9 mouse cellular contexts compared by ENCODE assay signal in genomic region chr10:80227877-80228775, GRCm38 (mm10). TPM values are rescaled to one million over a fixed set of nuclear protein-coding genes. Genes with fewer than 3 reads are reported as not detected.
DNase-seq lines count a peak whose midpoint lies in the region; ATAC-seq and TF ChIP-seq lines count a peak whose summit lies in the region.
"Had no signal": no experiment of that assay in that cellular context is flagged by ENCODE, and none has a peak within 500 bp of the region (broad histone marks: within the 10 kb centered on the region; RNA-seq: fewer than 3 reads in every experiment).

No protein-coding gene starts in this region.

- TF ChIP-seq EP300 in heart, adult 2 months (IDR thresholded peaks at IDR 0.05; ENCODE audit: insufficient read depth, low read depth, low read length) = no peak

- H3K4me3 ChIP-seq in hindbrain, embryonic 10.5 days = peak overlapping the region; percentile 88
- H3K4me3 ChIP-seq in limb, embryonic 13.5 days = peak overlapping the region; percentile 87
- H3K4me3 ChIP-seq in olfactory bulb, adult 2 months (ENCODE audit: insufficient read depth, low read depth, low read length) = no peak overlapping the region; the same call in 1 of the 2 replicates
- H3K4me3 ChIP-seq in heart, adult 2 months = no peak overlapping the region

- ATAC-seq in limb, embryonic 13.5 days (ENCODE audit: low FRiP score, low read depth) = no peak

- H3K36me3 ChIP-seq in hindbrain, embryonic 10.5 days = peaks cover 47% of the 10 kb centered on the region
- H3K36me3 ChIP-seq in limb, embryonic 13.5 days = peaks cover 45% of the 10 kb centered on the region
- no peaks in the 10 kb centered on the region for H3K36me3 ChIP-seq in heart, adult 2 months (ENCODE audit: control insufficient read depth, insufficient read depth, low read length)

- peaks cover 75% of the 10 kb centered on the region for H3K4me1 ChIP-seq in hindbrain, embryonic 10.5 days (replicated peaks)
- peaks cover 57% of the 10 kb centered on the region for H3K4me1 ChIP-seq in limb, embryonic 13.5 days
- H3K4me1 ChIP-seq in olfactory bulb, adult 2 months (ENCODE audit: control insufficient read depth, insufficient read depth, low read length) = peaks cover 27% of the 10 kb centered on the region
- no peaks in the 10 kb centered on the region; the same call in 1 of the 2 replicates for H3K4me1 ChIP-seq in heart, adult 2 months (ENCODE audit: control insufficient read depth, insufficient read depth, low read length)

- DNase-seq in gastrocnemius, adult 8-10 months (ENCODE audit: low spot score in 2 of 2) = peak; percentile 36 to 45
- no peak for DNase-seq in gastrocnemius, postnatal 36 days
- peak; percentile 32 for DNase-seq in Muller cell, postnatal 12 days (ENCODE audit: inconsistent ontology term)
- no peak for DNase-seq in hindbrain, embryonic 10.5 days (ENCODE audit: low spot score)
- no peak for DNase-seq in retina, embryonic 14.5 days (ENCODE audit: low spot score)
- DNase-seq in heart, adult 2 months = no peak

- peak overlapping the region; percentile 94 for H3K9ac ChIP-seq in limb, embryonic 13.5 days
- no peak overlapping the region for H3K9ac ChIP-seq in heart, adult 2 months (ENCODE audit: low read depth, low read length)

- H3K27me3 ChIP-seq in hindbrain, embryonic 10.5 days (ENCODE audit: insufficient read depth, poor library complexity, severe bottlenecking) = no peaks in the 10 kb centered on the region
- no peaks in the 10 kb centered on the region for H3K27me3 ChIP-seq in limb, embryonic 13.5 days
- H3K27me3 ChIP-seq in heart, adult 2 months (ENCODE audit: control insufficient read depth, insufficient read depth, low read length) = no peaks in the 10 kb centered on the region

- H3K79me2 ChIP-seq in heart, adult 2 months (replicated peaks; ENCODE audit: control insufficient read depth, insufficient read depth, low read length) = no peaks in the 10 kb centered on the region

- H3K27ac ChIP-seq in hindbrain, embryonic 10.5 days = peak overlapping the region; percentile 99
- peak overlapping the region; percentile 95 for H3K27ac ChIP-seq in limb, embryonic 13.5 days
- peak overlapping the region; percentile 29; the same call in 1 of the 2 replicates for H3K27ac ChIP-seq in olfactory bulb, adult 2 months (ENCODE audit: insufficient read depth, low read depth, low read length)
- H3K27ac ChIP-seq in heart, adult 2 months = no peak overlapping the region

- intact Hi-C loops in gastrocnemius, postnatal 36 days (cut with DNase I) = no loop called here
- intact Hi-C loops in heart, adult 2 months (cut with DNase I) = loop anchor here (2.0 to 5.0 kb wide), 3 partner anchors 21 to 51 kb away; partner anchors contain the start of genes Efna2 and Ndufs7

- WGBS in hindbrain, embryonic 10.5 days = 75% methylated on average over 15 of the region's 15 CpGs
- 48% methylated on average over 15 of the region's 15 CpGs for WGBS in limb, embryonic 13.5 days
- WGBS in olfactory bulb, adult 2 months = 24% methylated on average over 15 of the region's 15 CpGs
- WGBS in heart, adult 2 months = 45% methylated on average over 15 of the region's 15 CpGs

- H3K9me3 ChIP-seq in hindbrain, embryonic 10.5 days = no peaks in the 10 kb centered on the region
- H3K9me3 ChIP-seq in limb, embryonic 13.5 days = no peaks in the 10 kb centered on the region

- no peak for TF ChIP-seq POLR2A in olfactory bulb, adult 2 months (IDR thresholded peaks at IDR 0.05; ENCODE audit: insufficient read depth, low read depth, low read length)
- no peak for TF ChIP-seq POLR2A in heart, adult 2 months (IDR thresholded peaks at IDR 0.05; ENCODE audit: insufficient read depth, low read depth, low read length)

- peak overlapping the region; percentile 93 for H3K4me2 ChIP-seq in limb, embryonic 13.5 days (replicated peaks)

- TF ChIP-seq CTCF in olfactory bulb, adult 2 months (IDR thresholded peaks at IDR 0.05; ENCODE audit: insufficient read depth, low read depth, low read length) = no peak
- no peak for TF ChIP-seq CTCF in heart, adult 2 months (IDR thresholded peaks at IDR 0.05)

RNA-seq across cellular contexts. Expression of gene Mum1, which starts 1.9 kb away (rescaled TPM):
- total RNA-seq in gastrocnemius, adult 8-10 months (2022) = 10 to 100 TPM; 12.7 to 16.9 (median 15.2) TPM
- 10 to 100 TPM; 12.3 to 14.3 TPM for total RNA-seq in gastrocnemius, postnatal 36 days (2021)
- polyA plus RNA-seq in hindbrain, embryonic 10.5 days (2016; fragmentation: Nextera tagmentation; extraction: Ambion mirVana) = 63.6 and 102 TPM in 2 replicates
- 94.7 and 96.9 TPM in 2 replicates for polyA plus RNA-seq in limb, embryonic 13.5 days (2015; fragmentation: Nextera tagmentation; extraction: Ambion mirVana)
- polyA plus RNA-seq in olfactory bulb, adult 2 months (2012; ENCODE audit: insufficient read depth, insufficient read length, low replicate concordance, missing spikeins) = not detected in 2 replicates
- 10 to 100 TPM; 11.1 to 11.8 TPM for total RNA-seq in heart, adult 2 months (2021)
- 18.0 and 19.4 TPM in 2 replicates for polyA plus RNA-seq in heart, adult 2 months (2012; rRNA removed)

RNA-seq across cellular contexts. Expression of gene Ndufs7, which starts 20.8 kb away (rescaled TPM):
- total RNA-seq in gastrocnemius, adult 8-10 months (2022) = 100 to 1,000 TPM; 576 to 623 (median 605) TPM
- 100 to 1,000 TPM; 516 to 553 TPM for total RNA-seq in gastrocnemius, postnatal 36 days (2021)
- polyA plus RNA-seq in hindbrain, embryonic 10.5 days (2016; fragmentation: Nextera tagmentation; extraction: Ambion mirVana) = 303 and 313 TPM in 2 replicates
- 298 and 306 TPM in 2 replicates for polyA plus RNA-seq in limb, embryonic 13.5 days (2015; fragmentation: Nextera tagmentation; extraction: Ambion mirVana)
- not detected in 2 replicates for polyA plus RNA-seq in olfactory bulb, adult 2 months (2012; ENCODE audit: insufficient read depth, insufficient read length, low replicate concordance, missing spikeins)
- total RNA-seq in heart, adult 2 months (2021) = 1,000 to 10,000 TPM in 1 of 2 experiments, 100 to 1,000 TPM in 1; 943 to 1,108 TPM
- polyA plus RNA-seq in heart, adult 2 months (2012; rRNA removed) = 1,263 and 1,990 TPM in 2 replicates

RNA-seq across cellular contexts. Expression of gene Gamt, which starts 32.7 kb away (rescaled TPM):
- 10 to 100 TPM; 19.5 to 33.6 (median 33.4) TPM for total RNA-seq in gastrocnemius, adult 8-10 months (2022)
- 10 to 100 TPM; 35.1 to 59.8 TPM for total RNA-seq in gastrocnemius, postnatal 36 days (2021)
- polyA plus RNA-seq in hindbrain, embryonic 10.5 days (2016; fragmentation: Nextera tagmentation; extraction: Ambion mirVana) = 38.3 and 45.1 TPM in 2 replicates
- polyA plus RNA-seq in limb, embryonic 13.5 days (2015; fragmentation: Nextera tagmentation; extraction: Ambion mirVana) = 57.1 and 58.4 TPM in 2 replicates
- not detected in 2 replicates for polyA plus RNA-seq in olfactory bulb, adult 2 months (2012; ENCODE audit: insufficient read depth, insufficient read length, low replicate concordance, missing spikeins)
- total RNA-seq in heart, adult 2 months (2021) = 1 to 10 TPM; 8.3 to 8.4 TPM
- polyA plus RNA-seq in heart, adult 2 months (2012; rRNA removed) = 8.0 and 11.0 TPM in 2 replicates

RNA-seq across cellular contexts. Expression of gene Dazap1, which starts 33.2 kb away (rescaled TPM):
- total RNA-seq in gastrocnemius, adult 8-10 months (2022) = 10 to 100 TPM; 31.8 to 38.5 (median 34.6) TPM
- total RNA-seq in gastrocnemius, postnatal 36 days (2021) = 10 to 100 TPM; 30.0 to 40.4 TPM
- polyA plus RNA-seq in hindbrain, embryonic 10.5 days (2016; fragmentation: Nextera tagmentation; extraction: Ambion mirVana) = 51.0 and 51.2 TPM in 2 replicates
- polyA plus RNA-seq in limb, embryonic 13.5 days (2015; fragmentation: Nextera tagmentation; extraction: Ambion mirVana) = 64.9 and 67.9 TPM in 2 replicates
- polyA plus RNA-seq in olfactory bulb, adult 2 months (2012; ENCODE audit: insufficient read depth, insufficient read length, low replicate concordance, missing spikeins) = not detected in 2 replicates
- 10 to 100 TPM; 56.4 to 57.9 TPM for total RNA-seq in heart, adult 2 months (2021)
- polyA plus RNA-seq in heart, adult 2 months (2012; rRNA removed) = 37.6 and 41.0 TPM in 2 replicates

RNA-seq across cellular contexts. Expression of gene Efna2, which starts 48.8 kb away (rescaled TPM):
- under 1 TPM; 0.19 to 0.48 (median 0.36) TPM for total RNA-seq in gastrocnemius, adult 8-10 months (2022)
- under 1 TPM; 0.27 to 0.31 TPM for total RNA-seq in gastrocnemius, postnatal 36 days (2021)
- 41.3 and 43.7 TPM in 2 replicates for polyA plus RNA-seq in hindbrain, embryonic 10.5 days (2016; fragmentation: Nextera tagmentation; extraction: Ambion mirVana)
- polyA plus RNA-seq in limb, embryonic 13.5 days (2015; fragmentation: Nextera tagmentation; extraction: Ambion mirVana) = 39.5 and 40.4 TPM in 2 replicates
- not detected in 2 replicates for polyA plus RNA-seq in olfactory bulb, adult 2 months (2012; ENCODE audit: insufficient read depth, insufficient read length, low replicate concordance, missing spikeins)
- 1 to 10 TPM in 1 of 2 experiments, under 1 TPM in 1; 0.86 to 1.1 TPM for total RNA-seq in heart, adult 2 months (2021)
- 1.2 and 1.7 TPM in 2 replicates for polyA plus RNA-seq in heart, adult 2 months (2012; rRNA removed)
- total RNA-seq: hematopoietic stem cell, adult 5-6 weeks had no signal

Comparison
In these comparisons a context has a peak if more than half of its experiments do, and no peak if none do; other contexts are left out.
1. DNase-seq: peak in gastrocnemius, adult 8-10 months (2 of 2) and Muller cell, postnatal 12 days (single experiment); none in gastrocnemius, postnatal 36 days (0 of 2), hindbrain, embryonic 10.5 days (single experiment), retina, embryonic 14.5 days (single experiment) and heart, adult 2 months (0 of 2).
2. H3K4me3 ChIP-seq: peak in hindbrain, embryonic 10.5 days (single experiment) and limb, embryonic 13.5 days (single experiment); none in olfactory bulb, adult 2 months (single experiment) and heart, adult 2 months (single experiment).
3. RNA of gene Mum1, which starts 1.9 kb away (polyA plus RNA-seq): 94.7 to 96.9 TPM in limb, embryonic 13.5 days, 63.6 to 102 TPM in hindbrain, embryonic 10.5 days and 18.0 to 19.4 TPM in heart, adult 2 months; not detected in olfactory bulb, adult 2 months; every median in the first group is over 10 times any median in the second.